Mouse (Mus musculus) lung, postnatal 0 days (tissue): ENCODE data around the gene Zc3h14.

Source experiments
- CTCF ChIP-seq: IDR thresholded peaks from 2 replicates; pipeline ENCODE4 v1.5.1; 2016; ENCODE audit warnings: antibody characterized with exemption, mild to moderate bottlenecking
- EP300 ChIP-seq: IDR thresholded peaks from 2 replicates; pipeline ENCODE4 v1.6.1; 2016; ENCODE audit warnings: antibody characterized with exemption, mild to moderate bottlenecking, control low read depth

DNA sequence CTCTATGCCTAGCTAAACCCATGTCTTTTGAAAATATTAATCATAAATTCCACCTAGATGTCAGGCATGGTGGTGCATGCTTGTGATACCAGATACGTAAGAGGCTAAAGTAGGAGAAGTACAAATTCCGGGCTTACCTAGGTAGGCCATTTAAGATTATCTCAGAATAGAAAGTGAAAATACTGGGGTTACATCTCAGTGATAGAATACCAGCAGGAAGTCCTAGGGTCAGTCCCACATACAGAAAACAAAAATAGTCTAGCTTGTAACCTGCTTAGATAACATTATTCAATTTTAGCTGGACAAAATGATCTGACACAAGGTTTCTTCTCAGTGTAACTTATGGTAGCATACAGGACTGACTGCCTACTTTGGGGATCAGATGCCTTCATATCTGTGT is 19.5 kb downstream of the Zc3h14 start:
- TF ChIP-seq CTCF, result no peak
- TF ChIP-seq EP300, result no peak
